Mouse (Mus musculus) embryonic facial prominence, embryonic 15.5 days (tissue): ENCODE data around the gene Gabra4. TPM values are rescaled to one million over a fixed set of nuclear protein-coding genes. Genes with fewer than 3 reads are reported as not detected.

Experiments used
- ATAC-seq: fragments of 200-750 bp; cut with Nextera tagmentation; 2 replicates; pipeline ENCODE4 v1.8.0; 2017; ENCODE audit warnings: low read depth, moderate TSS enrichment; ENCODE audit not compliant: insufficient number of reproducible peaks, low FRiP score, low TSS enrichment
- H3K27ac ChIP-seq: fragments of 300-500 bp; sonication (generic); replicated peaks from 2 replicates; pipeline ENCODE4 v1.5.1; 2015; ENCODE audit warnings: mild to moderate bottlenecking, inconsistent platforms
- H3K27me3 ChIP-seq: fragments of 300-500 bp; sonication (generic); 2 replicates; pipeline ENCODE4 v1.6.1; 2015; ENCODE audit warnings: inconsistent platforms
- H3K36me3 ChIP-seq: fragments of 300-500 bp; sonication (generic); 2 replicates; pipeline ENCODE4 v1.6.1; 2015; ENCODE audit warnings: mild to moderate bottlenecking, inconsistent platforms
- H3K4me1 ChIP-seq: fragments of 300-500 bp; sonication (generic); 2 replicates; pipeline ENCODE4 v1.6.1; 2015; ENCODE audit warnings: inconsistent platforms
- H3K4me2 ChIP-seq: fragments of 300-500 bp; sonication (generic); replicated peaks from 2 replicates; pipeline ENCODE4 v1.6.1; 2015; ENCODE audit warnings: mild to moderate bottlenecking, inconsistent platforms
- H3K4me3 ChIP-seq: fragments of 300-500 bp; sonication (generic); replicated peaks from 2 replicates; pipeline ENCODE4 v1.5.1; 2015; ENCODE audit warnings: mild to moderate bottlenecking, inconsistent platforms
- H3K9ac ChIP-seq: fragments of 300-500 bp; sonication (generic); 2 replicates; pipeline ENCODE4 v1.6.1; 2015; ENCODE audit warnings: inconsistent platforms
- H3K9me3 ChIP-seq: fragments of 300-500 bp; sonication (generic); replicated peaks from 2 replicates; pipeline ENCODE4 v1.6.1; 2016; ENCODE audit warnings: inconsistent platforms
- WGBS: fragments of 180-500 bp; shearing (Covaris S2); methylation state at CpG from one replicate; pipeline ENCODE4 v1.1.7; 2015; 5-methylcytosine and 5-hydroxymethylcytosine counted together
- polyA plus RNA-seq: library from polyadenylated mRNA; unstranded; fragments of >200 nt; fragmentation: Nextera tagmentation; extraction: Ambion mirVana; gene quantifications from 2 replicates; pipeline ENCODE4 v1.2.1, GENCODE M21; 2015

The Gabra4 gene
- 6.3 and 8.6 TPM in 2 replicates for polyA plus RNA-seq

GRCm38 (mm10) chr5:71658115-71658497 is at the start of gene Gabra4:
Gabra4 (minus strand) TSS chr5:71658308.
- H3K9me3 ChIP-seq: no peaks in the 10 kb centered on the region
- H3K9ac ChIP-seq: no peak within 1 kb of the TSS; the same call in 1 of the 2 replicates
- H3K4me3 ChIP-seq: peak within 1 kb of the TSS; percentile 58
- H3K27ac ChIP-seq: no peak within 1 kb of the TSS
- ATAC-seq: peak; percentile 56; the same call in 1 of the 2 replicates
- no peaks in the 10 kb centered on the region for H3K36me3 ChIP-seq
- under 1% methylated on average over 15 of the region's 15 CpGs for WGBS
- peaks cover 9% of the 10 kb centered on the region; the same call in 1 of the 2 replicates for H3K4me1 ChIP-seq
- H3K27me3 ChIP-seq: peaks cover 18% of the 10 kb centered on the region
- peak within 1 kb of the TSS; percentile 96 for H3K4me2 ChIP-seq

DNA sequence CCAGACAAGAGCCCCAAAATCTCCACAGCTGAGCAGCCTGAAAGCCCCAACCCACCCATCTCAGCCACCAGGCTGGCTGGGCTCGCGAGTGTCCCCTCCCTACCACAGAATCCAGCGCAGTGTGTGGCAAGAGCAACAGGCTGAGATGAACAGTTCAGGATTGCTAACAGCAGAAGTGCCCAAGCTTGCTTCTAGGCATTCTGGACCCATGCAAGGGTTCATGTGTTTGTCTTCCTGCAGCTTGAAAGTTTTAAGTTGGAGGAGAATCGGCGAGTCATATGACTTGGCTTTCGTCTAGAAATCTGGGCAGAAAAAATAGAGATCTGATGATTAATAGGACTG is 43.1 kb upstream of the Gabra4 start:
- H3K9me3 ChIP-seq: no peaks in the 10 kb centered on the region
- H3K36me3 ChIP-seq: no peaks in the 10 kb centered on the region
- peak overlapping the region; percentile 80 for H3K4me2 ChIP-seq
- H3K9ac ChIP-seq: peak overlapping the region; percentile 26; the same call in 1 of the 2 replicates
- no peak overlapping the region for H3K27ac ChIP-seq
- H3K27me3 ChIP-seq: 0 out of 2 replicates have a peak, but pooled peaks cover 5% of the 10 kb centered on the region
- peak overlapping the region; percentile 51 for H3K4me3 ChIP-seq
- ATAC-seq: no peak
- under 1% methylated on average over 6 of the region's 6 CpGs for WGBS
- H3K4me1 ChIP-seq: peaks cover 17% of the 10 kb centered on the region

DNA sequence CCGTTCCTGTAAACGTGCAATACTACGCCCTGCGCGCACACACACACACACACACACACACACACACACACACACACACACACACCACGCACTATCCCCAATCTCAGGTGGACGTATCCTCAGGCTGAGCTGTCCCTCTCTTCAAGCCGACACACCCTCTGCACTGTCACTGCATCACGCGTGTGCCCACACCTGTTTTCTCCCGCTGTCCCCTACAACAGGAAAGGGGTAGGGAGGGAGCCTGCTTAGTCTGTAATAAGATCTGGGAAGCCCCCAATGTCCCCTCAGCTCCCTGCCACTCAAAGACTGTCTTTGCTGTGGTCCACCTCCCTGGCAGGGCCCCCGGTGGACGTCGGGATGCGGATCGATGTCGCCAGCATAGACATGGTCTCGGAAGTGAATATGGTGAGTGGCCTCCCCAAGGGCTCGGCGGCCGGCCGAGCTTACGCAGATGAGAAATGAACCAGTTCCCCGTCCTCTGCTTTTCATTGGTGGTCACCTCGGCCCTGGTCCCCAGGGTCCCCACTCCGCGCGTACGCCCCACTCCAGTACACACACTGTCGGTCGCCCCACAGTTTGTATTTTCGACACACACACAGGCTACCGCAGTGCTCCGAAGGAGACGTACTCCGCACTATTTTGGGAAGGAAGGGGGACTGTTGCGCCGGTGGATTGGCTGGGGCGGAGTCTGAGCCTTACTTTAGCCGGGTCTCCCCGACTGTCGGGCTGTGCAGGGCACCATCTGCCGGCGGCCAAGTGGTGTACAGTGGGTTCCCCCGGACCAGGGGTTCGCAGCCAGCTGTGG is 42.6 kb upstream of the Gabra4 start:
- WGBS: under 1% methylated on average over 46 of the region's 46 CpGs
- ATAC-seq: peak; percentile 88
- no peaks in the 10 kb centered on the region for H3K9me3 ChIP-seq

GRCm38 (mm10) chr5:71699696-71700467 is 41.8 kb upstream of the Gabra4 start:
- WGBS: 1% methylated on average over 19 of the region's 19 CpGs
- no peak for ATAC-seq
- H3K4me1 ChIP-seq: peaks cover 17% of the 10 kb centered on the region

More for the DNA sequence above, 42.6 kb upstream of the Gabra4 start:
- peak overlapping the region; percentile 26; the same call in 1 of the 2 replicates for H3K9ac ChIP-seq
- H3K4me1 ChIP-seq: peaks cover 17% of the 10 kb centered on the region
- no peaks in the 10 kb centered on the region for H3K36me3 ChIP-seq
- H3K27me3 ChIP-seq: 0 out of 2 replicates have a peak, but pooled peaks cover 5% of the 10 kb centered on the region
- H3K4me3 ChIP-seq: peak overlapping the region; percentile 51
- peak overlapping the region; percentile 80 for H3K4me2 ChIP-seq
- H3K27ac ChIP-seq: no peak overlapping the region

DNA sequence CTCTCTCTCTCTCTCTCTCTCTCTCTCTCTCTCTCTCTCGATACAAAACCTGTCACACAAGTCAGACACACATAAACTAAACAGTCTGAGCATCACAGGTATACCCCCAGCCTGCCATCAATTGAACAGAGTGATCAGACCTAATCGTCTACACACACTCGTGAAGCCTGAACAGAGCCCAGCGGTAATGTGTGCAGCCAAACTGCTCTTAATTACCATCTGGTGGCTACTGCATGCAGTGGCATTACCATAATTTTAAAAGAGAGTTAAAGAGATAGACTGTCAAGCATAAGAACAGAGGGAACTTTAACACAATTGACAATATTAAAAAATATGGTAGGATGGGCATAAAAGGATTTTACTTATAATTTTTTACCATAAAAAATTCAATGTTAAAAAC is 7.5 kb upstream of the Gabra4 start:
- no peaks in the 10 kb centered on the region for H3K27me3 ChIP-seq
- WGBS: 25% methylated on average over 4 of the region's 4 CpGs
- H3K9me3 ChIP-seq: no peaks in the 10 kb centered on the region
- no peak overlapping the region for H3K9ac ChIP-seq
- no peak overlapping the region for H3K4me3 ChIP-seq
- no peaks in the 10 kb centered on the region for H3K36me3 ChIP-seq
- ATAC-seq: no peak
- no peak overlapping the region for H3K4me2 ChIP-seq
- H3K4me1 ChIP-seq: no peaks in the 10 kb centered on the region
- no peak overlapping the region for H3K27ac ChIP-seq

More at GRCm38 (mm10) chr5:71699696-71700467, 41.8 kb upstream of the Gabra4 start:
- H3K27ac ChIP-seq: no peak overlapping the region
- H3K9ac ChIP-seq: no peak overlapping the region
- H3K27me3 ChIP-seq: 0 out of 2 replicates have a peak, but pooled peaks cover 5% of the 10 kb centered on the region
- H3K4me3 ChIP-seq: peak overlapping the region; percentile 51
- H3K9me3 ChIP-seq: no peaks in the 10 kb centered on the region
- H3K4me2 ChIP-seq: peak overlapping the region; percentile 80
- H3K36me3 ChIP-seq: no peaks in the 10 kb centered on the region

- Histone ChIP-seq H3K27ac (no peak within 1 kb of the TSS), H3K36me3 (no peaks in the 10 kb centered on the region), H3K9me3 (no peaks in the 10 kb centered on the region), H3K4me3 (peak within 1 kb of the TSS; percentile 58), H3K4me2 (peak within 1 kb of the TSS; percentile 96), H3K4me1 (peaks cover 9% of the 10 kb centered on the region; the same call in 1 of the 2 replicates), H3K27me3 (peaks cover 18% of the 10 kb centered on the region), H3K9ac (no peak within 1 kb of the TSS; the same call in 1 of the 2 replicates)
- peak; percentile 75 for ATAC-seq
- 1% methylated on average over 49 of the region's 49 CpGs for WGBS
These were observed 510 bp downstream of the Gabra4 start, which contains the start of gene Gabrb1 for GRCm38 (mm10) chr5:71657482-71658114. Gabrb1 (plus strand) TSS chr5:71658113.

- WGBS: 7% methylated on average over 9 of the region's 10 CpGs
- Histone ChIP-seq H3K36me3 (no peaks in the 10 kb centered on the region), H3K4me2 (peak overlapping the region; percentile 96), H3K27me3 (peaks cover 18% of the 10 kb centered on the region), H3K27ac (no peak overlapping the region), H3K4me3 (peak overlapping the region; percentile 58), H3K9ac (no peak overlapping the region), H3K9me3 (no peaks in the 10 kb centered on the region), H3K4me1 (peaks cover 9% of the 10 kb centered on the region; the same call in 1 of the 2 replicates)
- ATAC-seq: no peak
These were observed 1.3 kb downstream of the Gabra4 start for GRCm38 (mm10) chr5:71656771-71657170.

DNA sequence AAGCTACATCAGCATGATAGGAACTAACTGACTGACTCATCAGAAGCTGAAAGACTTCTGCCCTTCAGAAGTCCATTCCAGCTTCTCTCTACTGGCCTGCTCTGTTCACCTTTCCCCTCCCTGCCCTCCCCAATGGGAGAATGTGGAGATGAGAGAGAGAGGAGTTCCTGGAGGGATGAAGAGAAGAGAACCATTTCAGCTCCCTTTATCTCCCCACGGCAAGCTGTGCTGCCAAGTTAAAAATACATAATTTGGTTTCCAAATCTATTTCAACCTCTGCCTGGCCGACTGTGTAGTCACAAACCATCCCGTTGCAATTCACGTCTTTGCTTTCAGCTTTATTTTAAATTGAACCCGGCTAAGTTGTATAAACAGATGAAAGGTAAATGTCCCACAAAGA is 4.1 kb downstream of the Gabra4 start:
- Histone ChIP-seq H3K9me3 (no peaks in the 10 kb centered on the region), H3K4me3 (no peak overlapping the region), H3K9ac (no peak overlapping the region), H3K36me3 (no peaks in the 10 kb centered on the region), H3K27ac (no peak overlapping the region), H3K4me2 (no peak overlapping the region), H3K4me1 (peaks cover 9% of the 10 kb centered on the region; the same call in 1 of the 2 replicates), H3K27me3 (peaks cover 18% of the 10 kb centered on the region)
- 73% methylated on average over 5 of the region's 5 CpGs for WGBS
- no peak for ATAC-seq

GRCm38 (mm10) chr5:71648108-71648507 is 10.0 kb downstream of the Gabra4 start:
- Histone ChIP-seq H3K4me1 (no peaks in the 10 kb centered on the region), H3K4me2 (no peak overlapping the region), H3K4me3 (no peak overlapping the region), H3K27ac (no peak overlapping the region), H3K27me3 (no peaks in the 10 kb centered on the region), H3K9ac (no peak overlapping the region), H3K36me3 (no peaks in the 10 kb centered on the region), H3K9me3 (no peaks in the 10 kb centered on the region)
- no peak for ATAC-seq
- 77% methylated on average over 2 of the region's 2 CpGs for WGBS

DNA sequence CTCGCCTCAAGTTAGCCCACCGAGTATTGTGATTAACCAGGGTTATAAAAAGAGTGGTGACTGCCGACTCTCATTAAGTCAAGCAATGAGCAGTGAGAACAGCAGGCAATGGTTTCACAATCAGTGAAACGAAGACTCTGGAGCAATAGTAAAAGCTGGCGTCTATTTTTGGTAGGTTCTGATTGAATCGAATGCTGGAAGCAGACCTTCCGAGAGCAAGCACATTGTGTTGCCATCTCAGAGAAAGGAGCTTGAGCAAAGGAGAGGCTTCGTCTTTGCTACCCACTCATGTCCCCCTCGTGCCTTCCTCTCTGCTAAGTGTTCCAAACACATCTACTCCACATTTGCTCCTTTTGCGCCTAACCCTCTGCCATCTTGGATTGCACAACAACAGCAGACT is 18.3 kb downstream of the Gabra4 start:
- Histone ChIP-seq H3K9me3 (no peaks in the 10 kb centered on the region), H3K4me3 (no peak overlapping the region), H3K4me1 (no peaks in the 10 kb centered on the region), H3K27me3 (no peaks in the 10 kb centered on the region), H3K9ac (no peak overlapping the region), H3K27ac (no peak overlapping the region), H3K4me2 (no peak overlapping the region), H3K36me3 (no peaks in the 10 kb centered on the region)
- WGBS: 80% methylated on average over 10 of the region's 10 CpGs
- ATAC-seq: no peak

DNA sequence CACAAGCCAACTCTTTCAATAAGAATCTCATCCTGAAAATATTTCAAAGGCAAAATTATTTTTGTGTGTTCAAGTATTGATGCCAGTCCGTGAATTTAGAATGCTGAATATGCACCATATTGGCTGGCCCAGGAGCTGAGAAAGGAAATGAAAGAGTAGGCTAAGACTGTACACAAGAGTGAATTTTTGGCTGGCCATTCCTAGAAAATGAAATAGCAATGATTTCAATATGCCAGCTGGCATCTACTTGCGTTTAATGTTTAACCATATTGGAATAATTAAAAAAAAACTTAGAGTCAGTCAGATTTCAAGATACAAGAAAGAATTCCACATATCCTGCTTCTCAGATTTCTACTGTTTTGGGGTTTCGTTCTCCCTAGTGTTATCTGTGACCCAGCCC is 30.3 kb downstream of the Gabra4 start:
- Histone ChIP-seq H3K4me3 (no peak overlapping the region), H3K4me1 (no peaks in the 10 kb centered on the region), H3K9ac (no peak overlapping the region), H3K27me3 (no peaks in the 10 kb centered on the region), H3K4me2 (no peak overlapping the region), H3K36me3 (no peaks in the 10 kb centered on the region), H3K9me3 (no peaks in the 10 kb centered on the region), H3K27ac (no peak overlapping the region)
- WGBS: 61% methylated on average over 3 of the region's 3 CpGs
- ATAC-seq: no peak
